Mouse (Mus musculus) monocyte, adult 2 months (primary cell): Measurements from ENCODE around the gene Ppp1r32.

ENCODE experiments used
- DNase-seq, 2 experiments: peaks; one replicate each; pipeline ENCODE4 v3.0.0; 2022; ENCODE audit warnings: low spot score in 2 of 2, low read depth in 1 of 2

Gene Ppp1r32

GRCm38 (mm10) chr19:10482703-10483102 is at the start of gene Ppp1r32:
Gene Ppp1r32 (minus strand): TSS chr19:10482928.
- no peak for DNase-seq

- no peak for DNase-seq
Observed at GRCm38 (mm10) chr19:10530082-10530481, 47.4 kb upstream of the Ppp1r32 start.

- DNase-seq = peak in 1 of 2 experiments; percentile 14
Observed at GRCm38 (mm10) chr19:10525910-10526309, 43.2 kb upstream of the Ppp1r32 start, which contains the start of gene Sdhaf2. Gene Sdhaf2 (minus strand): TSS chr19:10526142.

DNA sequence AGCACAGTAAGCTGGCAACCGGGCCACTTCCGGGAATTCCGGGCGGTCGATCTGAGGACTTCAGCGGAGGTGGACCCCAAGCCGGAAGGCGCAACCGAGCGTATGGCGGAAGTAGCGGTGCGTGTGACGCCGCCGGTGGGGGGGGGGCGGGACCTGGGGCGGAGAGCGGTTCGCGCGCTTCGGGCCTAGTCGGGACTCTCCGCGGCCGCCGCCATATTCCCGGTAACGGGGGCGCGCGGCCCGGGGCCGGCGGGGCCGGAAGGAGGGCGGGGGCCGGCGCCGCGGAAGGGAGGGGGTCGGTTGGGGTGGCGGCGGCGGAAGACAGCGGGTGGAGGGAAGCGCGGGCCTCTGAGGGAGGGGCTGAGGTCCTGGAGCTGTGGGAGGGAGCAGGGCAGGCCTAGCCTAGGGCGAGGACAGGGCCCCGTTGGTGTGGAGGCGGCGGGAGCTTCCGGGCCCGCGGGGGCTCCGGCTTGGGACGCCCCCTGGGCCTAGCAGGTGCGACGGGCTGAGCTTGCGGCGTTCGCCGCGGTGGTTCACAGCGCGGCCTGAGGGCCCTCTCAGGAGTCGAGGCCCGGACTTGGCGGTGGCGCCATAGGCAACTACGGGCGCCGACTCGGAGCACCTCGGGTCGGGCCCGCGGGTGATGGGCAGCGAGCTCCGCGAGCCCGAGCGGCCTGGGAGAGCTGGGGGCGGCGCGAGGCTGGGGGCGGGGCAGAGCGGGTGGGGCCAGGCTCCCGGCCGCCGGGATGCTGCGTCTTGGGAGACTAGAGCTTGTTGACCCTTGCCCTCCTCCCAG is 42.6 kb upstream of the Ppp1r32 start, which contains the start of gene Cpsf7:
Cpsf7 (plus strand) TSS at position 161 of the 796 bp plus-strand sequence.
- DNase-seq = peak; percentile 42 to 69

DNA sequence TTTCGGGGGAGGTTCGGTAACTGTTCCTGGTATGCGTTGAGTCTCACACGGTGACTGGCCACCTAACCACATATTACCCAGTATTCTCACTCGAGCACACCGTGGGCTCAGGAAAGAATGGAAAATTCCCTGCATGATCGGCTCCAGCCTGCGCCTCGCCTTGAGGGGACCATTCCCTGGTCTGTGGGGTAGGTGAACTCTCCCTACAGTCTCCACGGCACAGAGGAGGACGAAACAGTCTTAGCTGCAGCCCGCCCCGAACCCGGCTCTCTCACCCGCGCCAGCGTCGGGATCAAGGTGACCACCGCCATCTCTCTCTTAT is 42.0 kb upstream of the Ppp1r32 start:
- DNase-seq = no peak

GRCm38 (mm10) chr19:10523483-10524080 is 40.9 kb upstream of the Ppp1r32 start:
- DNase-seq = no peak

DNA sequence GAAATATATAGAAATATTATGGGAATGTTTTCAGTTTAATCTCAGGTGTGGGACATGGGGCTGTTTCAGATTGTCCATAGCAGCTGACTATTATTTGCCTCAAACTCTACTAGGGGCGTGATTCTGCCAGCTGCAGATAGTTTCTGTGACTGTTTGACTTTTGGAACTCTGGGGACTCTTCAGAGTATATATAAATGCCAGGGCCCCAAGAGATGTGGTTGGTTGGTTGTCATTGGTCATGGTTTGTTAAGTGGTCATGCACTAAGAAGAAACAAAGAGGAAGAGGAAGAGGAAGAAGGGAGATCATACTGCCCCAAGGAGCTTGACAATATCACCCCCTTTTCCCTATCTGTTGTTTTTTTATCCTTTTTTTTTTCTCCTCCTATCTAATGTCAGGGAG is 39.2 kb upstream of the Ppp1r32 start:
- no peak for DNase-seq

DNA sequence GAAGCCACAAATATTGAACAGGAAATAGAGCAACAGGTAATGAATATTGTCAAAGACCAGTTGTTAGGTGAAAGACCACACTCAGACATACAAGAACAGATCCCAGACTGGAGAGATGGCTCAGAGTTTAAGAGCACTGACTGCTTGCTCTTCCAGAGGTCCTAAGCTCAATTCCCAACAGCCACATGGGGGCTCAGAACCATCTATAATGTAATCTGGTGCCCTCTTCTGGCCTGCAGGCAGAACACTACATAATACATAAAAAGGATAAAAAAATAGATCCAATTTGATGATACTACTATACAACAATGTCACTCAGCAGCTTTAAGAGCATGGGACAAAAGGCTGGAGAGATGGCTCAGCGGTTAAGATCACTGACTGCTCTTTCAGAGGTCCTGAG is 37.6 kb upstream of the Ppp1r32 start:
- no peak for DNase-seq

GRCm38 (mm10) chr19:10510759-10511330 is 28.1 kb upstream of the Ppp1r32 start:
- DNase-seq = no peak

DNA sequence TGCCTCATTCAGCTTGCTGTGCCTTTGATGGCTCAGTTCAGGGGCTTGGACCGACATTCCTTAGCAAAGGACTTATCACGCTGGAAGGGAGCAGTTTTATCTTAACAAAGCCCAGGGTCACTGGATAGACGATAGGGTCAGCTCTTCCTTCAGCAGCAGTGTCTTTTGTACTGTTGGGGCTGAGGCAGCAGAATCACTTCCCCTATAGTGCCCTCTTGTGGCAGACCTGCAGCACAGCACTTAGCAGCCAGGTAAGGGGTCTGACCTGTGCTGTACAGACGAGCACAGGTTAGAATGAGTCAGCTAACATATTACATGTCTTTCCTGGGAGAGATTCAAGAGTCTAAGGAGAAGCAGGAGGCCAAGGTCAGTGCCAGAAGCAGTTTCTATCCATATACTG is 19.8 kb upstream of the Ppp1r32 start:
- DNase-seq = no peak

DNA sequence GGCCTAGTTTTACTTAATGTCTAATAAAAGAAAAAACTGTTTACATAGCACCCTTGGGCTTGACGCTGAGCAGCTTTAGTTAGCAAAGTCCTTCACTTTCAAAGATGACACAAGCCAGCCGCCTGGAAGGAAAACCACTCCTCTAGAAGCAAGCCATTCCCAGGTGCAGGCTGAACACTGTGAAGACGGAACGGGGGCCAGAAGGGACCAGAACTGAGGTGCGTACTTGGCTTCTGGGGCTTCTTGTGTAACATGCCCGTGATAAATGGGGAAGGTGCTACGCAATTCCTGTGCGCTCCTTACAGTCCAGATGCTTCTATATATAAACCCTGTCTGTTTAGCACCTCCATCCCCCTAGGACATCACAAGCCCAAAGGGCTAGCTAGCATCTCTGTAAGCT is 17.9 kb upstream of the Ppp1r32 start:
- no peak for DNase-seq

DNA sequence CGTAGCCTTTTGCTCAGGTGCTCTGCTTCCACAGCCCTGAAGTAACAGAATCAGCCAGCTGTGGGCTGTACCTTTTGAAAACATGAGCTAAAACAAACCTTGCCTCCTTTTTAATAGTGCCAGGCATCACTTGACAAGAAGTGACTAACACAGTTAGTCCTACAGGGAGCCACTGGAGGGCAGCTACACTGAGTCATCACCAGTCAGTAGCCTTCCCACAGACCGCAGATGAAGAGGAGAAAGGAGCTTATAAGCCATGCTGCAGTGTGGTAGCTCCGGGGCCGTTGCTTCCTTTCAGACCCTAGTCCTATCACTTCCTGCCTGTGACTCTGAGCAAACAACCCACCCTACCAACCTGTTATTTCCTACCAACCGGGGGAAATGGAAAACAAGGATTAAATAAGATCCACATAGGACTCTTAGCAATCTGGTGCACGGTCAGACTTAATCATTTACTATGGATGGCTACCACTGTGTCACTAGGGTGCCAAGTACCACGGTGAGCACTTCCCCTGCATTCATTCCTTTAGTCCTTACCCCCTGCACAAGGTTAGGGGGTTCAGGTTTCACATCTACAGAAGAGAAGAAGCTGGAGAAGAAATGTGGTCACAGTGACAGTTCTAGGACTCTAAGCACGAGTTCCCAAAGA is 14.9 kb upstream of the Ppp1r32 start:
- DNase-seq = no peak

DNA sequence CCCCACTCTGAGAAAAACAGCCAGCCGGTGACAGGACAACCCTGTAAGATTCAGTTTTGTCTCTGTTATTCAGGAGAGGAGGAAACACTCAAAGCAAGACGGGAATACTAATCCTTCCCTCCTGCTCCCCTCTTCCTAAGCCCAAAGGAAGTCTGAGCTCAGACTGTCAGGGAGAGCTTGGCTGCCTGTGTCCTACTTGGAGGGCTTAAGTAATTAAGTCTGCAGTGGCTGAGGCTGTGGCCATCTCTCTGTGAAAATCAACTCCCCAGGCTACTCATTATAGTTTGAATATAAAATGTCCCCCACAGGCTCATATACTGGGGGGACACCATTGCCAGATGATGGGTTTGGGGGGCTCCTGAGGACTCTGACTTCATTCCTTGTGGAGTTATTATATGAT is 14.2 kb upstream of the Ppp1r32 start:
- no peak for DNase-seq

DNA sequence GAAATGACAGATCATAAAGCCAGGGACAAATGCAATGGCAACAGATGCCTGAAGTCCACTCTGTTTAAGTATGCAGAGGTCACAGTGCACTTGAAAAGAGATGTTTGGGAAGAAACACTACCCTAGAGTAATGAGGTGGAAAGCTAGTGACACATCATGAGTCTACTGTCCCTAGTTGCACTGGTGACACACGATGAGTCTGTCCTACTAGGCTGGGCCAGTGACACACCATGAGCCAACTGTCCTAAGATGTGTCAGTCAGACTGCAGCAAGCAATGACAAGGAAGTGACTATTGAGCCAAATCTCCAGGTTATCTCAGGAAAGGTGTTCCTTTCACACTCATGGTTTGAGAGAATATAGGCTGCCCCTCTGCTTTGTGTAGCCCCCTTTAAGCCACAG is 12.9 kb upstream of the Ppp1r32 start:
- DNase-seq = no peak

DNA sequence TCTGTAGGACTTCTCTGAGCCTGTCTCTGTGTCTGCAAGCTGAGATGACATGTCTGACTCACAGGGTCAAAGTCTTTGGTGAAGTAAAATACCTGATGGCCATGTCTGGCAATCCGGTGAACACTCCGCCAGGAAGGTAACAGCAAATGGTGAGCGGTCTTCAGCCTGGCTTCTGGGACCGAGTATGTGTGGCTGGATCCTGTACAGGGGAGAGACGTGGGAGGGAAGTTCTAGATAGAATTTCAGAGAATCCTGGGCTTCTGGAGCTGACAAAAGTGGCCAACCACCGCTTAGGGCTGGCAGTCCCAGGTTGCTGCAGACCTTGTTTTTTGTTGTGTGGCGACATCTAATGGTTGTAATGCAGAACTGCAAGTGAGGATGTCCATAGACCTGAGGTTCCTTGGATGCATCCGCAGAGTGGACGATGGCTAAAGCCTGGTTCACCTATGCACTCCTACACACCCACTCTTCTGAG is 3.6 kb upstream of the Ppp1r32 start:
- no peak for DNase-seq

DNA sequence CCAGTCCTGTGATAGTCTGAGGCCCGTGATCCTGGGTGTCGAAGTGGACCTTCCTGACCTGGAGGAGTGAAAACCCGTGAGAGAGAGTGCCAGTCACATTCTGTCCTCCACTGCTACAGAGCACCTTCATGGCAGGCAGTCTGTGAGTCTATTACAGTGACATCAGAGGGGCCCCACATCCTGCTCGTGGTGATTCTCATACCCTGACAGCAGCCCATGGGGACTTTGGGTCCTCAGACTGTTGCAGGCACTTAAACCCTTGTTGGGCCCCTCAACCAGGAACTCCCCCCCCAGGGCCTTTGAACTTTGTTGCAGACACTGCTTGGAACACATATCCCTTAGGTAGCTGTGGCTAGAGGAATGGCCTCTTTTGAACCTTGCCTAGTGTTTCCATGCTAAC is 3.2 kb downstream of the Ppp1r32 start:
- DNase-seq = no peak

DNA sequence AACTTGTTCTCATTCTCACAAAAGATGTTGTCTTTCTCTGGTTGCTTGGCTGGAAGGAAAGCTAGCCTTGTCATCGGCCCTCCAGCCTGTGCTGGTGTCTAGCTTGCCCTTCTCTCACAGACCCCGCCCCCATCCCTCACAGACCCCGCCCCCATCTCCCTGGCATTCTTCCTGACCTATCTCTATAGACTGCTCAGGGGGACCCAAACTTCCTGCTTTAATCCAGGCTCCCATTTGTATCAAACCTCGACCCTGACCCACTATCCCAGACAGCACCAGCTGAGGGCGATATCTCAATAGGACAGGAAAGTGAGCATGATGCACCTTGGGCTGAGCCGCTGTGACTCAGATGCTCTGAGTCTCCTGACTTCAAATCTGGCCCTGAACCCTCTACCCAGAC is 8.9 kb downstream of the Ppp1r32 start:
- DNase-seq = no peak

- no peak for DNase-seq
Observed at GRCm38 (mm10) chr19:10472958-10473357, 9.8 kb downstream of the Ppp1r32 start.

- no peak for DNase-seq
Observed at GRCm38 (mm10) chr19:10469171-10469658, 13.5 kb downstream of the Ppp1r32 start.

GRCm38 (mm10) chr19:10464427-10464826 is 18.3 kb downstream of the Ppp1r32 start:
- no peak for DNase-seq

DNA sequence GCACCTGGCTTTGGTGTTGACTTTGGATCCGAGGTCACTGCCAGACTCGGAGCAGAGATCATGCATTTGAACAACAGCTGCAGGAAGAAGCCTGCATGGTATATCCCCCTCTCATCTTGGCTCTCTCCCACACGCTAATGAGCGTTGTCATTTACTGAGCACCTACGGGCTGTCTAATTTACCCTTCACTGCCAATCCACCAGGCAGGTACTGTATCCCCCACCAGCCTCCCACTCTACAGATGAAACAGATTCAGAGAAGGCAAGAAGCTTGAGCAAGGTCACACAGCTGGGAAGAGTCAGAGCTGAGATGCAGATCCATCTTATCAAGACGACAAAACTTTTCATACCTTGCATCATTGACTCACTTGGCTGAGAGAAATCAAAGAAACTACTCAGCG is 21.1 kb downstream of the Ppp1r32 start:
- DNase-seq = no peak

- no peak for DNase-seq
Observed at GRCm38 (mm10) chr19:10459907-10460306, 22.8 kb downstream of the Ppp1r32 start.
